Mouse (Mus musculus) sigmoid colon, adult 10 weeks (tissue): ENCODE data around the gene Rhbdl1. TPM values are rescaled to one million over a fixed set of nuclear protein-coding genes. Genes with fewer than 3 reads are reported as not detected.

ENCODE experiments used
- polyA plus RNA-seq: library from polyadenylated mRNA; stranded (reverse); fragments of 350-450 nt; fragmentation: Illumina TruSeq; extraction: RNeasy Lipid Tissue Mini Kit (QIAGEN cat#74804); gene quantifications from one replicate; pipeline ENCODE4 v1.2.3, GENCODE M21; 2014; ENCODE audit warnings: low read depth, low replicate concordance

Rhbdl1 gene
- polyA plus RNA-seq, result not detected

GRCm38 (mm10) chr17:25837076-25837410, at the start of gene Rhbdl1:
Gene Rhbdl1 (minus strand): TSS chr17:25837295.

GRCm38 (mm10) chr17:25880196-25880910, 43.3 kb upstream of the Rhbdl1 start, which contains the start of gene Wfikkn1:
Gene Wfikkn1 (minus strand): TSS chr17:25880858.

GRCm38 (mm10) chr17:25874721-25875170, 37.7 kb upstream of the Rhbdl1 start, which contains the start of gene Mettl26:
Gene Mettl26 (plus strand): TSS chr17:25875074.

GRCm38 (mm10) chr17:25868601-25869191, 31.6 kb upstream of the Rhbdl1 start, which contains the start of gene Mcrip2:
Gene Mcrip2 (minus strand): TSS chr17:25868764.

GRCm38 (mm10) chr17:25860832-25861703, 24.0 kb upstream of the Rhbdl1 start, which contains the start of gene Wdr90:
Gene Wdr90 (minus strand): TSS chr17:25861501.

GRCm38 (mm10) chr17:25844396-25844901, 7.4 kb upstream of the Rhbdl1 start, which contains the start of gene Rhot2:
Gene Rhot2 (minus strand): TSS chr17:25844851.

GRCm38 (mm10) chr17:25841117-25841880, 4.2 kb upstream of the Rhbdl1 start, which contains the start of gene Gm20683:
Gene Gm20683 (minus strand): TSS chr17:25841763.

GRCm38 (mm10) chr17:25833291-25833663, 3.8 kb downstream of the Rhbdl1 start, which contains the start of gene Stub1:
Gene Stub1 (minus strand): TSS chr17:25833404.

GRCm38 (mm10) chr17:25828712-25829557, 8.2 kb downstream of the Rhbdl1 start, which contains the start of gene Jmjd8:
Gene Jmjd8 (plus strand): TSS chr17:25828867.

GRCm38 (mm10) chr17:25823452-25823851, 13.6 kb downstream of the Rhbdl1 start, which contains the start of gene Wdr24:
Gene Wdr24 (plus strand): TSS chr17:25823627.

GRCm38 (mm10) chr17:25808789-25809605, 28.1 kb downstream of the Rhbdl1 start, which contains the start of gene Fbxl16:
Gene Fbxl16 (plus strand): TSS chr17:25809085.

GRCm38 (mm10) chr17:25796951-25797369, 40.1 kb downstream of the Rhbdl1 start, which contains the start of gene Metrn:
Gene Metrn (minus strand): TSS chr17:25797136.

GRCm38 (mm10) chr17:25795609-25796092, 41.4 kb downstream of the Rhbdl1 start, which contains the start of gene AC134908.4:
Gene AC134908.4 (minus strand): TSS chr17:25795659.

GRCm38 (mm10) chr17:25792615-25793014, 44.5 kb downstream of the Rhbdl1 start, which contains the start of gene Fam173a:
Gene Fam173a (minus strand): TSS chr17:25792901.

GRCm38 (mm10) chr17:25786280-25786679, 50.8 kb downstream of the Rhbdl1 start, which contains the start of gene Ccdc78:
Gene Ccdc78 (plus strand): TSS chr17:25786580.

GRCm38 (mm10) chr17:25785281-25785745, 51.8 kb downstream of the Rhbdl1 start, which contains the start of gene Haghl:
Gene Haghl (minus strand): TSS chr17:25785673.

